Mouse (Mus musculus) embryo, embryonic 9.5 days (tissue): ENCODE measurements around the gene Bcl2l10.
"Not testable (repeated sequence)": the region's sequence is repeated elsewhere in the genome, so short reads cannot be mapped to it uniquely, and the experiment has no call there.

Source experiments
- DNase-seq: peaks from one replicate; pipeline ENCODE4 v3.0.0-alpha.2; 2017; ENCODE audit errors: extremely low spot score

Gene Bcl2l10

GRCm38 (mm10) chr9:75342433-75342832 lies 5.1 kb upstream of the Bcl2l10 start:
- no peak for DNase-seq

DNA sequence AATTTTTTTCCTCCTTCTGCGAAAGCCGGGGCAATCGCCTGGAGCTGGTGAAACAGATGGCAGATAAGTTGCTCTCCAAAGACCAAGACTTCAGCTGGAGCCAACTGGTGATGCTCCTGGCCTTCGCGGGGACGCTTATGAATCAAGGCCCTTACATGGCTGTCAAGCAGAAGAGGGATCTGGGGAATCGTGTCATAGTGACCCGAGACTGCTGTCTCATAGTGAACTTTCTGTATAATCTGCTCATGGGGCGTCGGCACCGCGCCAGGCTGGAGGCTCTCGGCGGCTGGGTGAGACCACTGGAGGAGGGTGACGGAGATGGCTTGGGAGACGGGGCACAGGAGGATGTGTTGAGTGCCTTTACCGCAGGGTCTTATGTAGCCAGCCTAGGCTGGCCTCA lies 508 bp downstream of the Bcl2l10 start:
- DNase-seq = no peak

GRCm38 (mm10) chr9:75348641-75349040 lies 1.1 kb downstream of the Bcl2l10 start:
- DNase-seq = no peak

- DNase-seq = no peak
These were observed 5.5 kb downstream of the Bcl2l10 start for GRCm38 (mm10) chr9:75353094-75353493.

GRCm38 (mm10) chr9:75355783-75356182 lies 8.2 kb downstream of the Bcl2l10 start:
- no peak for DNase-seq

DNA sequence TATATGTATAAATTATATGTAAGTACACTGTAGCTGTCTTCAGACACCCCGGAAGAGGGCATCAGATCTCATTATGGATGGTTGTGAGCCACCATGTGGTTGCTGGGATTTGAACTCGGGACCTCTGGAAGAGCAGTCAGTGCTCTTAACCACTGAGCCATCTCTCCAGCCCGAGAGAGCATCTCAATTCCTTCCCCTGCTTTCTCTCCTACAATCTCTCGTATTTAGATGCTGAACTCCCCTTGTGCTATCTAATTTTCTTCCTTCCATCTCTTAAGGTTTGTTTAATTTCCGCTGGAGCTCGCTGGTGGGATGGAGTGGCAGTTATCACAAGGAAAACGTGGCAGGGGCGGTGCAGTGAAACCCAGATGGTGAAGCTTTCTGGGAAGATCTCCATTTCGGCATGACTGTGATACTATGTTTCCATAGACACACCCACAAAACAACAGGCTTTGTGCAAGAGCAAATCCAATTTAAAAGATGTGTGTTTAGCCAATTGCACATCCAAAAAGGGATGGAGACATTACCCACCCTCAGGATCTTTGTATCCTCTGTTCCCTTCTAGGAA lies 9.6 kb downstream of the Bcl2l10 start:
- no peak for DNase-seq

DNA sequence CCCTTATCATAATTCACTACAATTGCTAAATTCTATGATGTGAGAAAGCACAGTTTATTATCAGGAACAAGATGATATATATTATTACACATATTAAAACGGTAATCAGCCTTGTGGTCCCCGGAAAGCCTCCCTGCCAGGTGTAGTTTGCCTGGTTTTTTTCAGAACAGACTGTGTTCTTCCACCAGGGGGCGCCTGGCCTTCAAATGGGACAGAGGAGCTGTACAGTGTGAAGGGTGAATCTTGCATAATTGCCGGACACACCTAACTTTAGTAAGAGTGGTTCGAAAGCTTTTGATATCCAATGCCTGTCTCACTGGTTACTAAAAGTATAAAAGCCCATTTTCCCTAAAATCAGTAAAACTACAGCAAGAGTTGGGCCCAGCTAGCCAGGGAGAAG lies 14.1 kb downstream of the Bcl2l10 start:
- peak; percentile 55 for DNase-seq

GRCm38 (mm10) chr9:75362201-75362600 lies 14.6 kb downstream of the Bcl2l10 start:
- no peak for DNase-seq

DNA sequence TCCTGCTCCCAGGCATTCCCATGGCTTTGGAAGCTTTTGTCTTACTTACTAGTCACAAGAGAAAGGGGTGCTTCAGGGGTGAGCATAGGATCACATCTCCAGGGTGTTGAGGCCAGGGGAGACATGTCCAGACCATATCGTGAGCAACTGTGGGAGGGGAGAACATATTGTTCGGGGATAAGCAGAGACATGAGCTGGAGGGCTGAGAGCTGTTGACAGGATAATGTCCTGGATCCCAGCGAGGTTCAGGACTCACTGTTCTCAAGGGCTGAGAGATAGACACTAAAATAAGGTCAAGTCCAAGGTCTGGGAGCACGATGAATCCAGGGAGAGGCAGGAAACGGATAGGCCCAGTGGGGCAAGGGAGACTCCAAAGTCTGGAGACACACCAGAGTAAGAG lies 15.4 kb downstream of the Bcl2l10 start:
- DNase-seq = no peak

GRCm38 (mm10) chr9:75363702-75364101 lies 16.1 kb downstream of the Bcl2l10 start:
- DNase-seq = not testable (repeated sequence)

DNA sequence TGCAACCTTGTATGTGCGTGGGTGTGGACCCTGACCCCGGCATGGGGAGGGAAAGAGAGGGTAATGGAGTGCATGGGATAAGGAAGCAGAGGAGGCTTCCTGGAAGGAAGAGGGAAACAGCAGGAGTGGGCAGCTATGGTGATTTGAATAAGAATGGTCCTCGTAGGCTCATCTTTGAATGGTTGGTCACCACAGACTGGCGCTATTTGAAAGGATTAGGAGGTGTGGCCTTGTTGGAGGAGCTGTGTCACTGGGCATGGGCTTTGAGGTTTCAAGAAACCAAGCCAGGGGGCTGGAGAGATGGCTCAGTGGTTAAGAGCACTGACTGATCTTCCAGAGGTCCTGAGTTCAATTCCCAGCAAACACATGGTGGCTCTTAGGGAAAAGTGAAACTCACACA lies 17.6 kb downstream of the Bcl2l10 start:
- no peak for DNase-seq

GRCm38 (mm10) chr9:75366191-75366590 lies 18.6 kb downstream of the Bcl2l10 start:
- no peak for DNase-seq

- no peak for DNase-seq
These were observed 21.2 kb downstream of the Bcl2l10 start for GRCm38 (mm10) chr9:75368779-75369178.

DNA sequence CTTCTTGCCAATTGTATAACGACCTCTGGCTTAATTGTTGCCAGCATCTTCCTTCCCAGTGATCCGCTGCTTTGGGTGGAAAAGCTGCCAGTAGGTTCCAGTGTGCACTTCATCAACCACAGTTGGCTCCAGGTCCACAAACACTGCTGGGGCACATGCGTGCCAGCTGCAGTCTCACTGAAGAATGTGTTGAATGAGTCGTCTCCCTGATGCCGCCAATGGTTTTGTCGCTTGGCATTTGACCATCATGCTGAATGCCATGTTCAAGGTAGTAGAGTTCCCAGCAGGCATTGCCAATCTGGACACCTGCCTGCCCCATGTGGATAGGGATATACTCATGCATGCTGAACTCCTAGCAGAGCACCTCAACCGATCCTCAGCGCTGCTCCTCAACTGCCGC lies 28.0 kb downstream of the Bcl2l10 start:
- DNase-seq = no peak

DNA sequence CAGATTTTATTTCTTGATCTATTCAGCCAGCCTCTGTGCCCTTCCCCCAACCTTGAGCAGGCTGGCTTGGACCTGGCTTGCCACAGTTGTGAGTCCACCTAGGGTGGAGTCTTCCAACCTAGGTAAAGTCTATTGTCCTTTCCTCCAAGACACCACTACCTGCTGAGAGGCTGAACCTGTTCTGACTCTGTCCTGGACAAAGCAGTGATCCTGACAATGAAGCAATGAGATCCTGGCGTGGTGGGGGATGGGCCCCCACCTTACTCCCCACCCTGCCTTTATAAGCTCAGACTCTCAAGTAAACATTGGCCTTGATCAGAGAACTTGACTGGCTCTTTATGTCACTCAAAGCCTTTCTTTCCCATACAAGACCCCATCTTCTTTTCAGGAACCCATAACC lies 28.9 kb downstream of the Bcl2l10 start:
- DNase-seq = no peak

GRCm38 (mm10) chr9:75378774-75379173 lies 31.2 kb downstream of the Bcl2l10 start:
- no peak for DNase-seq

DNA sequence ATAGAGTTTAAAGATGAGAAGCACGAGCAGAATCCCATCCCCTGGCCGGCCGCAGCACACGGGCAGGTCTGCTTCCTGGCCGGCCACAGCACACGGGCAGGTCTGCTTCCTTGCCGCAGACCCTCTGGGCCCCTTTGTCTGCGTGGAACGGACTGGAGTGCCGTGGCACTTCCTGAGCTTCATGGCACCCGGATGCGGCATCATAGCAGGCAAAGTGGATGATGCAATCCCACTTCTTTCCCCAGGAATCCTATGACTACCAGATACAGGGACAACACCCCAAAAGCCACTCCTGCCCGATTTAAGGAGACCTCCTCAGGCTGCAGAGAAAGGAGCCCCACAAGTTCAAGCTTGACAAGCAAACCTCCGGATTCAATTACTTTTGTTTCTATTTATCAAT lies 35.3 kb downstream of the Bcl2l10 start:
- no peak for DNase-seq

DNA sequence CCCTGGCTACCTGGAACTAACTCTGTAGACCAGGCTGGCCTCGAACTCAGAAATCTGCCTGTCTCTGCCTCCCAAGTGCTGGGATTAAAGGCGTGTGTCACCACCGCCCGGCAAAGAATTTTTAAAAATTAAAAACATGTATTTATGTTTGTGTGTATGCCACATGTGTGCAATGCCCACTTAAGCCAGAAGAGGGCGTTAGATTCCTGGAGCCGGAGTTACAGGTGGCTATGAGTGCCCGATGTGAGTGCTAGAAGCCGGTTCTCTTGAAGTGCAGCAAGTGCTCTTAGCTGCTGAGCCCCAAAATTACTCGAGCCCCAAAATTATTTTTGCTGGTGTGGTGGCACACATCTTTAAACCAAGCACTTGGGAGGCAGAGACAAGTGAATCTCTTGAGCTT lies 36.2 kb downstream of the Bcl2l10 start:
- DNase-seq = no peak

DNA sequence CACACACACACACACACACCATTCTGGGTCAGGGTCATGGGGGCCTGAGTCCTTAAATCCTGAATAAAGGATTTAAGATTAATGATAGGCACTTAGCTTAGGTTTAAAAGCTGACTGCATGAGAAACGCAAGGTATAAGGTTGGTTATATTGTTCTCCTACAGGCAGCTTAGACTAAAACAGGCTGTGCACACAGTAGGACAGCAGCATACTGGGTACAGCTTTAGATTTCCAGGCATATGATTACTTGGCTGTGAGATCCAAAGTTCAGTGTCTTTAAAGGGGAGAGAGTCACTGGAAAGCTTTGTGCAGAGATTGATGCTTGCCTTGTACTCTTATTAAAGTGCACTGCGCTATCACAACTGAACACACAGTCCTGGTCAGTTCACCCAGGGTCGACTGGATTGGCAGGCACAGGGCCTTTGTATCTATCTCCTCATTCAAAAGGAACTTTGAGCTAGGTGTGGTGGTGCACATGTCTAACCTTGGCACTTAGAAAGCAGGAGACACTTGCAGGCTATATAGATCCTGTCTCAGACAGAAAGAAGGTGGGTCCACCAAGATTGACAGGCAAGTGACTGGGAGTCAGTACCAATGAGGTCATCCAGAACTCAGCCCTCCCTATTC lies 36.9 kb downstream of the Bcl2l10 start:
- no peak for DNase-seq

GRCm38 (mm10) chr9:75385218-75385974 lies 37.8 kb downstream of the Bcl2l10 start:
- DNase-seq = no peak

DNA sequence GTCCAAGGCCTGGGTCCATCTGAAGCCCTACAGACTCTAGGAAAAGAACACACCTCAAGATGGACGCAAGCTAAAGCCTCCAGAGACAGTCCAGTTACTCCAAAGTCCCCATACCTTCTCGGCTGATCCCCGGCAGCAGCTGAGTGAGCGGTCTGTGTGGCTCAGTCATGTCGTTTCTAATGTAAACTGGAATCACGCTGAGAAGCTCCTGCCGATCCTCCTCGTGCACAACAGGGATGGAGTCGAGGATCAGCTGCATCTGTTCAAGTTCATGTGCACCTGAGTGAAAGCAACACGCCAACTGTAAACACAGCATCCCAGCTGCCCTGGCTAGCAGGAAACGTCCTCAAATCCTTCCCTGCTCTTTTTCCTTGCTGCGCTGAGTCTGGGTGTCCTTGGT lies 45.7 kb downstream of the Bcl2l10 start:
- no peak for DNase-seq

- DNase-seq = no peak
These were observed 48.4 kb downstream of the Bcl2l10 start for GRCm38 (mm10) chr9:75395971-75396370.

GRCm38 (mm10) chr9:75399069-75399468 lies 51.5 kb downstream of the Bcl2l10 start:
- DNase-seq = no peak
